Mouse (Mus musculus) MEL (cell line): ENCODE results near the gene Arhgap19.

Source experiments
- CHD1 ChIP-seq: IDR thresholded peaks from 2 replicates; pipeline ENCODE4 v1.6.1; 2012; ENCODE audit warnings: low read depth, mild to moderate bottlenecking, inconsistent platforms, low read length, improper control_type of control experiment
- CHD2 ChIP-seq: IDR thresholded peaks from 2 replicates; pipeline ENCODE4 v1.6.1; 2011; ENCODE audit warnings: low read length, improper control_type of control experiment
- CTCF ChIP-seq, 3 experiments: IDR thresholded peaks in 2 of 3; conservative IDR thresholded peaks in 1 of 3; 2 replicates each; pipeline ENCODE4 v1.5.1; 2011 to 2012; ENCODE audit warnings: low read length in 3 of 3, low read depth in 2 of 3, mild to moderate bottlenecking in 2 of 3, improper control_type of control experiment in 1 of 3, inconsistent platforms in 1 of 3, mixed read lengths in 1 of 3, moderate library complexity in 1 of 3; ENCODE audit not compliant: control insufficient read depth in 1 of 3, insufficient read depth in 1 of 3, poor library complexity in 1 of 3, severe bottlenecking in 1 of 3
- EP300 ChIP-seq, 2 experiments: IDR thresholded peaks; 2 replicates each; pipeline ENCODE4 v1.6.1; 2011; ENCODE audit warnings: improper control_type of control experiment in 2 of 2, low read length in 2 of 2, low read depth in 1 of 2, mild to moderate bottlenecking in 1 of 2
- GABPA ChIP-seq: IDR thresholded peaks from 2 replicates; pipeline ENCODE4 v1.6.1; 2012; ENCODE audit warnings: low read depth, mild to moderate bottlenecking, inconsistent platforms, low read length, improper control_type of control experiment, moderate library complexity
- KAT2A ChIP-seq: conservative IDR thresholded peaks from 2 replicates; pipeline ENCODE4 v1.6.1; 2012; ENCODE audit warnings: low read depth, low read length, improper control_type of control experiment, inconsistent platforms
- MAX ChIP-seq: IDR thresholded peaks from 2 replicates; pipeline ENCODE4 v1.6.1; 2011; ENCODE audit warnings: low read length, improper control_type of control experiment
- MXI1 ChIP-seq: IDR thresholded peaks from 2 replicates; pipeline ENCODE4 v1.6.1; 2011; ENCODE audit warnings: mild to moderate bottlenecking, low read depth, low read length, improper control_type of control experiment
- MYB ChIP-seq: IDR thresholded peaks from 2 replicates; pipeline ENCODE4 v1.6.1; 2011; ENCODE audit warnings: mild to moderate bottlenecking, low read depth, low read length, improper control_type of control experiment
- POLR2A ChIP-seq, 2 experiments: IDR thresholded peaks; 2 replicates each; pipeline ENCODE4 v1.6.1; 2011 to 2012; ENCODE audit warnings: low read length in 2 of 2, mild to moderate bottlenecking in 2 of 2, control low read depth in 1 of 2, improper control_type of control experiment in 1 of 2, low read depth in 1 of 2, moderate library complexity in 1 of 2; ENCODE audit not compliant: control insufficient read depth in 1 of 2, insufficient read depth in 1 of 2, poor library complexity in 1 of 2
- POLR2AphosphoS2 ChIP-seq: IDR thresholded peaks from 2 replicates; pipeline ENCODE4 v1.6.1; 2011; ENCODE audit warnings: low read length, improper control_type of control experiment
- ZC3H11A ChIP-seq: IDR thresholded peaks from 2 replicates; pipeline ENCODE4 v1.6.1; 2012; ENCODE audit warnings: low read depth, mild to moderate bottlenecking, inconsistent platforms, low read length, improper control_type of control experiment

DNA sequence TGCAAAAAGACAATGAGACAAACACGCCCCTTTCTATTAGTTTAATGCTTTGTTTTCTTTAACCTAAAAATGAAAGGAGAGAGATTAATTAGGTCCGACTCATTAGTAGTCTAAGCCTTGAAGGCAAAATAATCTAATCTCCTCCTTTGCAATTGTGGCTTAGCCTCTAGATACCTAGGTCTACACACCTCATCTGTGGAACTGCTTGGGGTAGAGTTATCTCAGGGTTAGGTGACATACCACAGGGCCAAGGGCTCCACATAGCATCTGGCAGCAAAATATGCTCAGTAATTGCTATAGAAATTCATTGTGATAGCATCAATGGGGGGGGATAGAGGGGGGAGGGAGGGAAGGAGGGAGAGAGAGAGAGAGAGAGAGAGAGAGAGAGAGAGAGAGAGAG lies 76.4 kb downstream of the Arhgap19 start:
- TF ChIP-seq MYB, result no peak
- no peak for TF ChIP-seq POLR2A (IDR thresholded peaks at IDR 0.05; ENCODE audit: control insufficient read depth in 1 of 2, insufficient read depth in 1 of 2, low read depth in 1 of 2, low read length in 2 of 2, poor library complexity in 1 of 2)
- TF ChIP-seq GABPA, result no peak
- TF ChIP-seq CHD2, result no peak
- no peak for TF ChIP-seq CTCF (IDR thresholded peaks at IDR 0.05 in 2 of 3, conservative IDR thresholded peaks at IDR 0.05 in 1 of 3; ENCODE audit: control insufficient read depth in 1 of 3, insufficient read depth in 1 of 3, low read depth in 2 of 3, low read length in 3 of 3, poor library complexity in 1 of 3, severe bottlenecking in 1 of 3)
- no peak for TF ChIP-seq EP300 (IDR thresholded peaks at IDR 0.05; ENCODE audit: low read depth in 1 of 2, low read length in 2 of 2)
- TF ChIP-seq ZC3H11A, result no peak
- no peak for TF ChIP-seq CHD1
- no peak for TF ChIP-seq KAT2A
- TF ChIP-seq MXI1, result no peak
- no peak for TF ChIP-seq MAX
- TF ChIP-seq POLR2AphosphoS2, result no peak
